Mouse (Mus musculus): Measurements from ENCODE around the gene Layn.

DNA sequence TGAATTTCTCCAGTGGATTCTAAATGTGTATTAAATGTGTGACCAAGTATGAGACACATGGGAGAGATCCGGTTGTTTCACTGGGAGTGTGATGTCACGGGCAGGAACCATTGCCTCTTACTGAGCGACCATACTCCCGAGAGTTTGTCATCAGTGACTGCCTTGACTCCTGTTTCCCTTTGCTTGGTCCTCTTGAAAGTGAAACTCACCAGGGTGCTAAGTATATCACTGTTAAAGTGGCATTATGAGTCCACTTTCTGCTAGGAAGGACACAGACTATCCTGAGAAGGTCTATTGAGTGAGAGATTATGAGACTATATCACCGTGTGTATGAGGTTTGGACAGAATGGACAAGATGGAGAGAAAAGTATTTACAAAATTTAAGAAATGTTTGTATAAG, 4.7 kb upstream of the Layn start:
- no peak for TF ChIP-seq CTCF (IDR thresholded peaks at IDR 0.05; ENCODE audit: low read depth, low read length)
- no peak for TF ChIP-seq TAL1 (conservative IDR thresholded peaks at IDR 0.05; ENCODE audit: low read depth, low read length)
